Mouse (Mus musculus) CH12.LX (cell line): ENCODE measurements at regions not wholly inside any gene's neighbourhood (a gene's known extent, or its start where the extent isn't known, plus 50 kb on each side); places are given as distances from the start of the nearest gene placed in this dataset.

ENCODE experiments used
- DNase-seq: peaks from one replicate; pipeline ENCODE4 v3.0.0-alpha.2; 2013; ENCODE audit errors: extremely low read depth
- H3K27ac ChIP-seq: 2 replicates; pipeline ENCODE4 v1.5.1; 2012; ENCODE audit warnings: low read depth, mild to moderate bottlenecking, control low read depth, moderate library complexity; ENCODE audit not compliant: insufficient read depth
- H3K27me3 ChIP-seq: replicated peaks from 2 replicates; pipeline ENCODE3; 2012; ENCODE audit warnings: inconsistent platforms
- H3K36me3 ChIP-seq, 2 experiments: replicated peaks in 1 of 2; 2 replicates each; pipeline versions ENCODE3 to v1.6.1; 2012; ENCODE audit warnings: inconsistent platforms in 1 of 2, low read length in 1 of 2, mild to moderate bottlenecking in 1 of 2, mixed read lengths in 1 of 2, moderate library complexity in 1 of 2; ENCODE audit not compliant: control insufficient read depth in 1 of 2, insufficient read depth in 1 of 2
- H3K4me1 ChIP-seq, 2 experiments: 2 replicates each; pipeline ENCODE4 v1.6.1; 2012; ENCODE audit warnings: inconsistent platforms in 1 of 2, moderate library complexity in 1 of 2; ENCODE audit not compliant: insufficient read depth in 2 of 2, control insufficient read depth in 1 of 2
- H3K4me2 ChIP-seq: 2 replicates; pipeline ENCODE4 v1.6.1; 2012; ENCODE audit warnings: low read depth, mild to moderate bottlenecking, control low read depth; ENCODE audit not compliant: poor library complexity, insufficient read depth, severe bottlenecking
- H3K4me3 ChIP-seq, 3 experiments: fragments of 150-350 bp in 1 of 3; sonication (generic) in 1 of 3; replicated peaks in 1 of 3; 2 replicates each; pipeline versions ENCODE3 to v1.5.1; 2011 to 2012; ENCODE audit warnings: low read depth in 2 of 3, low read length in 2 of 3, mild to moderate bottlenecking in 2 of 3, moderate library complexity in 2 of 3, control low read depth in 1 of 3, improper control_type of control experiment in 1 of 3, inconsistent platforms in 1 of 3, mixed read lengths in 1 of 3; ENCODE audit not compliant: poor library complexity in 1 of 3
- H3K79me2 ChIP-seq: replicated peaks from 2 replicates; pipeline ENCODE4 v1.6.1; 2012; ENCODE audit warnings: mild to moderate bottlenecking, moderate library complexity; ENCODE audit not compliant: control insufficient read depth, poor library complexity, insufficient read depth, severe bottlenecking; ENCODE audit errors: extremely low read depth
- H3K9ac ChIP-seq: 2 replicates; pipeline ENCODE4 v1.6.1; 2012; ENCODE audit warnings: low read depth, mild to moderate bottlenecking, control low read depth, moderate library complexity; ENCODE audit not compliant: insufficient read depth
- H3K9me3 ChIP-seq: replicated peaks from 2 replicates; pipeline ENCODE3; 2012; ENCODE audit warnings: low read length, inconsistent platforms, mixed read lengths
- CHD1 ChIP-seq: IDR thresholded peaks from 2 replicates; pipeline ENCODE4 v1.6.1; 2012; ENCODE audit warnings: low read depth, low read length, improper control_type of control experiment, inconsistent platforms
- CHD2 ChIP-seq: IDR thresholded peaks from 2 replicates; pipeline ENCODE4 v1.6.1; 2011; ENCODE audit warnings: low read length, improper control_type of control experiment
- CTCF ChIP-seq, 2 experiments: IDR thresholded peaks in 1 of 2; conservative IDR thresholded peaks in 1 of 2; 2 replicates each; pipeline ENCODE4 v1.5.1; 2011 to 2012; ENCODE audit warnings: low read depth in 2 of 2, low read length in 2 of 2, improper control_type of control experiment in 1 of 2, inconsistent platforms in 1 of 2, mild to moderate bottlenecking in 1 of 2, moderate library complexity in 1 of 2
- E2F4 ChIP-seq: IDR thresholded peaks from 2 replicates; pipeline ENCODE4 v1.6.1; 2011; ENCODE audit warnings: low read depth, low read length, improper control_type of control experiment; ENCODE audit not compliant: insufficient replicate concordance
- GABPA ChIP-seq: IDR thresholded peaks from 2 replicates; pipeline ENCODE4 v1.6.1; 2012; ENCODE audit warnings: low read depth, low read length, improper control_type of control experiment, inconsistent platforms; ENCODE audit not compliant: insufficient replicate concordance
- HCFC1 ChIP-seq: IDR thresholded peaks from 2 replicates; pipeline ENCODE4 v1.6.1; 2012; ENCODE audit warnings: low read depth, mild to moderate bottlenecking, inconsistent platforms, low read length, improper control_type of control experiment
- IRF4 ChIP-seq: IDR thresholded peaks from 2 replicates; pipeline ENCODE4 v1.6.1; 2014; ENCODE audit warnings: low read depth, mild to moderate bottlenecking, inconsistent platforms, low read length, improper control_type of control experiment
- KAT2A ChIP-seq: IDR thresholded peaks from 2 replicates; pipeline ENCODE4 v1.6.1; 2012; ENCODE audit warnings: low read length, improper control_type of control experiment, inconsistent platforms; ENCODE audit not compliant: insufficient replicate concordance
- MAFK ChIP-seq: IDR thresholded peaks from 2 replicates; pipeline ENCODE4 v1.6.1; 2011; ENCODE audit warnings: low read length, improper control_type of control experiment; ENCODE audit not compliant: insufficient replicate concordance
- MAX ChIP-seq: IDR thresholded peaks from 2 replicates; pipeline ENCODE4 v1.6.1; 2011; ENCODE audit warnings: low read length, improper control_type of control experiment
- MEF2A ChIP-seq: IDR thresholded peaks from 2 replicates; pipeline ENCODE4 v1.6.1; 2014; ENCODE audit warnings: low read depth, mild to moderate bottlenecking, inconsistent platforms, low read length, improper control_type of control experiment, borderline replicate concordance
- NELFE ChIP-seq: IDR thresholded peaks from 2 replicates; pipeline ENCODE4 v1.6.1; 2011; ENCODE audit warnings: low read depth, low read length, improper control_type of control experiment
- NRF1 ChIP-seq: IDR thresholded peaks from 2 replicates; pipeline ENCODE4 v1.6.1; 2014; ENCODE audit warnings: low read depth, mild to moderate bottlenecking, inconsistent platforms, low read length, improper control_type of control experiment, moderate library complexity
- PAX5 ChIP-seq: IDR thresholded peaks from 2 replicates; pipeline ENCODE4 v1.6.1; 2012; ENCODE audit warnings: low read length, inconsistent platforms, mixed read lengths
- POLR2A ChIP-seq: IDR thresholded peaks from 2 replicates; pipeline ENCODE4 v1.6.1; 2011; ENCODE audit warnings: low read depth, mild to moderate bottlenecking, improper control_type of control experiment, low read length
- POLR2AphosphoS2 ChIP-seq: IDR thresholded peaks from 2 replicates; pipeline ENCODE4 v1.6.1; 2011; ENCODE audit warnings: low read depth, low read length, improper control_type of control experiment
- SIN3A ChIP-seq: IDR thresholded peaks from 2 replicates; pipeline ENCODE4 v1.6.1; 2012; ENCODE audit warnings: low read length, improper control_type of control experiment, inconsistent platforms
- TBP ChIP-seq: conservative IDR thresholded peaks from 2 replicates; pipeline ENCODE4 v1.6.1; 2011; ENCODE audit warnings: low read depth, low read length, improper control_type of control experiment
- TCF12 ChIP-seq: IDR thresholded peaks from 2 replicates; pipeline ENCODE4 v1.6.1; 2014; ENCODE audit warnings: low read depth, mild to moderate bottlenecking, inconsistent platforms, low read length, improper control_type of control experiment
- UBTF ChIP-seq: IDR thresholded peaks from 2 replicates; pipeline ENCODE4 v1.6.1; 2012; ENCODE audit warnings: low read depth, mild to moderate bottlenecking, inconsistent platforms, low read length, improper control_type of control experiment, moderate library complexity
- USF1 ChIP-seq: IDR thresholded peaks from 2 replicates; pipeline ENCODE4 v1.6.1; 2014; ENCODE audit warnings: low read depth, mild to moderate bottlenecking, inconsistent platforms, low read length, improper control_type of control experiment
- USF2 ChIP-seq: conservative IDR thresholded peaks from 2 replicates; pipeline ENCODE4 v1.6.1; 2011; ENCODE audit warnings: low read depth, low read length, improper control_type of control experiment
- ZKSCAN1 ChIP-seq: IDR thresholded peaks from 2 replicates; pipeline ENCODE4 v1.6.1; 2012; ENCODE audit warnings: low read depth, inconsistent platforms, low read length, improper control_type of control experiment, borderline replicate concordance
- ZMIZ1 ChIP-seq: IDR thresholded peaks from 2 replicates; pipeline ENCODE4 v1.6.1; 2012; ENCODE audit warnings: low read depth, mild to moderate bottlenecking, inconsistent platforms, low read length, improper control_type of control experiment
- dilution Hi-C: fragments of 300-500 bp; cut with MboI; formaldehyde crosslinking; loops from 2 replicates; pipeline ENCODE4 v1.14.3; 2020; ENCODE audit warnings: low sequenced_read_pairs; ENCODE audit not compliant: extremely low pct_unique_long_range_greater_than_20kb, extremely low pct_ligation_motif_present
- in situ Hi-C: fragments of 300-500 bp; cut with MboI; formaldehyde crosslinking; loops from 3 replicates; pipeline ENCODE4 v1.14.3; 2019; ENCODE audit warnings: low sequenced_read_pairs, low pct_ligation_motif_present, low pct_unique_long_range_greater_than_20kb, mixed read lengths

GRCm38 (mm10) chr6:67186537-67187274 lies 51.3 kb upstream of the Serbp1 start:
- dilution Hi-C loops = no loop called here
- Histone ChIP-seq H3K4me1 (peaks cover 0 to 7% of the 10 kb centered on the region in 2 experiments; a peak in 2 of 4 replicates), H3K4me2 (no peak overlapping the region), H3K36me3 (no peaks in the 10 kb centered on the region), H3K9me3 (no peaks in the 10 kb centered on the region), H3K79me2 (no peaks in the 10 kb centered on the region), H3K27me3 (no peaks in the 10 kb centered on the region), H3K4me3 (no peak overlapping the region), H3K9ac (no peak overlapping the region), H3K27ac (no peak overlapping the region)
- in situ Hi-C loops = no loop called here
- no peak for TF ChIP-seq MAFK
- no peak for TF ChIP-seq TCF12
- TF ChIP-seq TBP = no peak
- no peak for TF ChIP-seq GABPA
- TF ChIP-seq ZMIZ1 = no peak
- no peak for TF ChIP-seq PAX5
- no peak for TF ChIP-seq USF2
- no peak for TF ChIP-seq KAT2A
- no peak for TF ChIP-seq CTCF (conservative IDR thresholded peaks at IDR 0.05 in 1 of 2, IDR thresholded peaks at IDR 0.05 in 1 of 2; ENCODE audit: low read depth in 2 of 2, low read length in 2 of 2)
- TF ChIP-seq HCFC1 = no peak
- no peak for TF ChIP-seq NELFE
- no peak for TF ChIP-seq MAX
- no peak for TF ChIP-seq IRF4
- no peak for TF ChIP-seq SIN3A
- no peak for TF ChIP-seq UBTF
- no peak for TF ChIP-seq USF1
- no peak for TF ChIP-seq E2F4
- DNase-seq = no peak

GRCm38 (mm10) chr6:67184662-67185061 lies 53.3 kb upstream of the Serbp1 start:
- no peak overlapping the region for H3K4me3 ChIP-seq
- H3K9ac ChIP-seq = no peak overlapping the region
- no peak overlapping the region for H3K4me2 ChIP-seq
- no peaks in the 10 kb centered on the region for H3K27me3 ChIP-seq
- H3K4me1 ChIP-seq = peaks cover 0 to 7% of the 10 kb centered on the region in 2 experiments; a peak in 2 of 4 replicates
- no peak for TF ChIP-seq POLR2AphosphoS2
- TF ChIP-seq ZMIZ1 = no peak
- TF ChIP-seq MEF2A = no peak
- no peak for TF ChIP-seq NRF1
- no peak for TF ChIP-seq POLR2A
- no peak for TF ChIP-seq UBTF
- no peak for TF ChIP-seq ZKSCAN1
- TF ChIP-seq CHD1 = no peak
- no peak for TF ChIP-seq CHD2
- TF ChIP-seq, all 38 proteins: peak for 0
- dilution Hi-C loops = no loop called here
- in situ Hi-C loops = no loop called here
- Histone ChIP-seq H3K36me3 (no peaks in the 10 kb centered on the region), H3K9me3 (no peaks in the 10 kb centered on the region), H3K79me2 (no peaks in the 10 kb centered on the region), H3K27ac (no peak overlapping the region)
- DNase-seq = no peak
